Mouse (Mus musculus) testis, adult 2 months (tissue): ENCODE measurements around the gene Srf. TPM values are rescaled to one million over a fixed set of nuclear protein-coding genes. Genes with fewer than 3 reads are reported as not detected.

ENCODE experiments used
- H3K27ac ChIP-seq: fragments of 200-500 bp; 2 replicates; pipeline ENCODE4 v1.5.1; 2012; ENCODE audit warnings: low read depth, low read length; ENCODE audit not compliant: control insufficient read depth, insufficient read depth
- H3K27me3 ChIP-seq: fragments of 200-500 bp; 2 replicates; pipeline ENCODE4 v1.6.1; 2012; ENCODE audit warnings: mild to moderate bottlenecking, low read length, moderate library complexity; ENCODE audit not compliant: control insufficient read depth, insufficient read depth
- H3K36me3 ChIP-seq: fragments of 200-500 bp; 2 replicates; pipeline ENCODE4 v1.6.1; 2012; ENCODE audit warnings: mild to moderate bottlenecking, low read length; ENCODE audit not compliant: control insufficient read depth, insufficient read depth
- H3K4me1 ChIP-seq: fragments of 200-500 bp; 2 replicates; pipeline ENCODE4 v1.6.1; 2012; ENCODE audit warnings: low read length; ENCODE audit not compliant: control insufficient read depth, insufficient read depth
- H3K4me3 ChIP-seq: fragments of 200-500 bp; 2 replicates; pipeline ENCODE4 v1.5.1; 2012; ENCODE audit warnings: low read depth, mild to moderate bottlenecking, low read length, moderate library complexity, mixed read lengths; ENCODE audit not compliant: control insufficient read depth
- CTCF ChIP-seq: fragments of 200-500 bp; IDR thresholded peaks from 2 replicates; pipeline ENCODE4 v1.5.1; 2012; ENCODE audit warnings: low read depth, mild to moderate bottlenecking, inconsistent platforms, low read length, moderate library complexity; ENCODE audit not compliant: control insufficient read depth, insufficient read depth, insufficient replicate concordance
- POLR2A ChIP-seq: fragments of 200-500 bp; IDR thresholded peaks from 2 replicates; pipeline ENCODE4 v1.6.1; 2012; ENCODE audit warnings: low read depth, mild to moderate bottlenecking, inconsistent platforms, low read length, moderate library complexity; ENCODE audit not compliant: control insufficient read depth
- polyA plus RNA-seq: library from polyadenylated mRNA; depleted of rRNA; stranded (reverse); fragments of >200 nt; gene quantifications from 2 replicates; pipeline ENCODE4 v1.2.3, GENCODE M21; 2012

Srf gene
- polyA plus RNA-seq, 1 experiment = 96.2 TPM

- no peak overlapping the region for H3K4me3 ChIP-seq
- H3K27ac ChIP-seq = no peak overlapping the region
- no peaks in the 10 kb centered on the region for H3K36me3 ChIP-seq
- no peaks in the 10 kb centered on the region for H3K4me1 ChIP-seq
- TF ChIP-seq CTCF = no peak
- TF ChIP-seq POLR2A = no peak
- H3K27me3 ChIP-seq = no peaks in the 10 kb centered on the region
These were observed 39.4 kb upstream of the Srf start for GRCm38 (mm10) chr17:46595336-46595735.

GRCm38 (mm10) chr17:46594606-46595005 lies 38.6 kb upstream of the Srf start:
- H3K4me3 ChIP-seq = no peak overlapping the region
- no peaks in the 10 kb centered on the region for H3K4me1 ChIP-seq
- TF ChIP-seq POLR2A = no peak
- TF ChIP-seq CTCF = no peak
- H3K27me3 ChIP-seq = no peaks in the 10 kb centered on the region
- no peaks in the 10 kb centered on the region for H3K36me3 ChIP-seq
- no peak overlapping the region for H3K27ac ChIP-seq

GRCm38 (mm10) chr17:46593124-46593523 lies 37.1 kb upstream of the Srf start:
- H3K27me3 ChIP-seq = no peaks in the 10 kb centered on the region
- no peak overlapping the region for H3K27ac ChIP-seq
- no peaks in the 10 kb centered on the region for H3K4me1 ChIP-seq
- TF ChIP-seq CTCF (no peak), POLR2A (no peak)
- H3K4me3 ChIP-seq = no peak overlapping the region
- no peaks in the 10 kb centered on the region for H3K36me3 ChIP-seq

GRCm38 (mm10) chr17:46591406-46591805 lies 35.4 kb upstream of the Srf start:
- Histone ChIP-seq H3K4me3 (no peak overlapping the region), H3K4me1 (no peaks in the 10 kb centered on the region), H3K27ac (no peak overlapping the region), H3K36me3 (no peaks in the 10 kb centered on the region), H3K27me3 (no peaks in the 10 kb centered on the region)
- TF ChIP-seq CTCF (no peak), POLR2A (no peak)

GRCm38 (mm10) chr17:46590439-46590838 lies 34.5 kb upstream of the Srf start:
- Histone ChIP-seq H3K4me1 (no peaks in the 10 kb centered on the region), H3K27ac (no peak overlapping the region), H3K27me3 (no peaks in the 10 kb centered on the region), H3K4me3 (no peak overlapping the region), H3K36me3 (no peaks in the 10 kb centered on the region)
- TF ChIP-seq CTCF (no peak), POLR2A (no peak)

GRCm38 (mm10) chr17:46589635-46590314 lies 33.8 kb upstream of the Srf start:
- no peak overlapping the region for H3K4me3 ChIP-seq
- TF ChIP-seq POLR2A (no peak), CTCF (no peak)
- no peak overlapping the region for H3K27ac ChIP-seq
- no peaks in the 10 kb centered on the region for H3K36me3 ChIP-seq
- no peaks in the 10 kb centered on the region for H3K27me3 ChIP-seq
- H3K4me1 ChIP-seq = no peaks in the 10 kb centered on the region

- Histone ChIP-seq H3K36me3 (no peaks in the 10 kb centered on the region), H3K4me1 (no peaks in the 10 kb centered on the region), H3K4me3 (no peak overlapping the region), H3K27me3 (no peaks in the 10 kb centered on the region), H3K27ac (no peak overlapping the region)
- TF ChIP-seq POLR2A (no peak), CTCF (no peak)
These were observed 32.9 kb upstream of the Srf start for GRCm38 (mm10) chr17:46588913-46589312.

- Histone ChIP-seq H3K36me3 (no peaks in the 10 kb centered on the region), H3K4me1 (no peaks in the 10 kb centered on the region), H3K27ac (no peak overlapping the region), H3K4me3 (no peak overlapping the region), H3K27me3 (no peaks in the 10 kb centered on the region)
- TF ChIP-seq CTCF = no peak
- no peak for TF ChIP-seq POLR2A
These were observed 32.2 kb upstream of the Srf start for GRCm38 (mm10) chr17:46588173-46588572.
